Mouse (Mus musculus): Measurements from ENCODE around the gene St6galnac6. TPM values are rescaled to one million over a fixed set of nuclear protein-coding genes. Genes with fewer than 3 reads are reported as not detected.

The St6galnac6 gene
- 11.2 and 18.9 TPM in 2 replicates for polyA plus RNA-seq (2012; rRNA removed)

GRCm38 (mm10) chr2:32599409-32599808, at the start of gene St6galnac6:
Gene St6galnac6 (plus strand): TSS chr2:32599709.

GRCm38 (mm10) chr2:32570698-32571494, 28.6 kb upstream of the St6galnac6 start, which contains the start of gene Dpm2:
Gene Dpm2 (plus strand): TSS chr2:32570858.

GRCm38 (mm10) chr2:32574497-32574896, 25.0 kb upstream of the St6galnac6 start, which contains the start of gene Pip5kl1:
Gene Pip5kl1 (plus strand): TSS chr2:32574797.

GRCm38 (mm10) chr2:32575586-32576160, 23.8 kb upstream of the St6galnac6 start, which contains the start of gene 9430097D07Rik:
Gene 9430097D07Rik (minus strand): TSS chr2:32575684.

GRCm38 (mm10) chr2:32586871-32587351, 12.6 kb upstream of the St6galnac6 start, which contains the start of gene St6galnac4:
Gene St6galnac4 (plus strand): TSS chr2:32587095.

GRCm38 (mm10) chr2:32621517-32621859, 22.0 kb downstream of the St6galnac6 start, which contains the start of gene Ak1:
Gene Ak1 (plus strand): TSS chr2:32621758.

GRCm38 (mm10) chr2:32646379-32647056, 47.0 kb downstream of the St6galnac6 start, which contains the start of gene Eng:
Gene Eng (plus strand): TSS chr2:32646595.

Other genes starting within 250 kb of the St6galnac6 start
- 158 and 181 TPM in 2 replicates for gene Ciz1, start 247.4 kb upstream of the St6galnac6 start, polyA plus RNA-seq (2012; rRNA removed)
- gene Dnm1, start 246.4 kb upstream of the St6galnac6 start, polyA plus RNA-seq (2012; rRNA removed), result 53.2 and 117 TPM in 2 replicates
- gene 1110008P14Rik, start 217.8 kb upstream of the St6galnac6 start, polyA plus RNA-seq (2012; rRNA removed), result 21.5 and 43.1 TPM in 2 replicates
- gene Lcn2, start 211.5 kb upstream of the St6galnac6 start, polyA plus RNA-seq (2012; rRNA removed), result 0.80 and 0.90 TPM in 2 replicates
- 22.1 and 31.9 TPM in 2 replicates for gene Ptges2, start 203.8 kb upstream of the St6galnac6 start, polyA plus RNA-seq (2012; rRNA removed)
- 2.7 and 3.6 TPM in 2 replicates for gene Naif1, start 149.3 kb upstream of the St6galnac6 start, polyA plus RNA-seq (2012; rRNA removed)
- 23.9 and 24.1 TPM in 2 replicates for gene Slc25a25, start 148.3 kb upstream of the St6galnac6 start, polyA plus RNA-seq (2012; rRNA removed)
- 9.0 and 12.9 TPM in 2 replicates for gene Fam102a, start 64.4 kb upstream of the St6galnac6 start, polyA plus RNA-seq (2012; rRNA removed)
- 56.0 and 109 TPM in 2 replicates for gene Dpm2, start 28.9 kb upstream of the St6galnac6 start, polyA plus RNA-seq (2012; rRNA removed)
- 3.0 and 4.0 TPM in 2 replicates for gene Pip5kl1, start 24.9 kb upstream of the St6galnac6 start, polyA plus RNA-seq (2012; rRNA removed)
- gene 9430097D07Rik, start 24.0 kb upstream of the St6galnac6 start, polyA plus RNA-seq (2012; rRNA removed), result 0.17 TPM in 1 of 2 replicates, not detected in the other
- gene St6galnac4, start 12.6 kb upstream of the St6galnac6 start, polyA plus RNA-seq (2012; rRNA removed), result 11.2 and 17.1 TPM in 2 replicates
- 16.9 and 20.1 TPM in 2 replicates for gene Ak1, start 22.0 kb downstream of the St6galnac6 start, polyA plus RNA-seq (2012; rRNA removed)
- gene Eng, start 46.9 kb downstream of the St6galnac6 start, polyA plus RNA-seq (2012; rRNA removed), result 12.2 and 24.3 TPM in 2 replicates
- gene Fpgs, start 104.4 kb downstream of the St6galnac6 start, polyA plus RNA-seq (2012; rRNA removed), result 33.0 and 37.9 TPM in 2 replicates
- 172 and 189 TPM in 2 replicates for gene Cdk9, start 113.4 kb downstream of the St6galnac6 start, polyA plus RNA-seq (2012; rRNA removed)
- gene Sh2d3c, start 121.3 kb downstream of the St6galnac6 start, polyA plus RNA-seq (2012; rRNA removed), result 17.9 and 30.9 TPM in 2 replicates
- gene 6330409D20Rik, start 141.3 kb downstream of the St6galnac6 start, polyA plus RNA-seq (2012; rRNA removed), result 1.4 and 1.5 TPM in 2 replicates
- gene Tor2a, start 157.5 kb downstream of the St6galnac6 start, polyA plus RNA-seq (2012; rRNA removed), result 53.3 and 64.5 TPM in 2 replicates
- gene Ttc16, start 175.9 kb downstream of the St6galnac6 start, polyA plus RNA-seq (2012; rRNA removed), result 0.54 and 0.72 TPM in 2 replicates
- 8.9 and 13.2 TPM in 2 replicates for gene Ptrh1, start 176.1 kb downstream of the St6galnac6 start, polyA plus RNA-seq (2012; rRNA removed)
- 0.20 and 0.28 TPM in 2 replicates for gene Cfap157, start 184.7 kb downstream of the St6galnac6 start, polyA plus RNA-seq (2012; rRNA removed)
- gene Stxbp1, start 247.5 kb downstream of the St6galnac6 start, polyA plus RNA-seq (2012; rRNA removed), result 39.4 and 42.9 TPM in 2 replicates